Mouse (Mus musculus) cortical plate, adult 2 months (tissue): Measurements from ENCODE around the gene Ngdn. TPM values are rescaled to one million over a fixed set of nuclear protein-coding genes. Genes with fewer than 3 reads are reported as not detected.

Experiments used
- H3K27ac ChIP-seq: fragments of 200-500 bp; 2 replicates; pipeline ENCODE4 v1.5.1; 2012; ENCODE audit warnings: low read length, control low read depth, inconsistent platforms; ENCODE audit not compliant: insufficient read depth
- H3K4me1 ChIP-seq: fragments of 200-500 bp; 2 replicates; pipeline ENCODE4 v1.6.1; 2011; ENCODE audit warnings: low read length; ENCODE audit not compliant: control insufficient read depth, insufficient read depth
- H3K4me3 ChIP-seq: fragments of 200-500 bp; 2 replicates; pipeline ENCODE4 v1.5.1; 2011; ENCODE audit warnings: mild to moderate bottlenecking, low read length, control low read depth; ENCODE audit not compliant: insufficient read depth
- CTCF ChIP-seq: fragments of 200-500 bp; IDR thresholded peaks from 2 replicates; pipeline ENCODE4 v1.5.1; 2011; ENCODE audit warnings: mild to moderate bottlenecking, control low read depth, low read length; ENCODE audit not compliant: insufficient read depth; ENCODE audit errors: extremely low read depth
- POLR2A ChIP-seq: fragments of 200-500 bp; IDR thresholded peaks from 2 replicates; pipeline ENCODE4 v1.6.1; 2011; ENCODE audit warnings: mild to moderate bottlenecking, low read length, control low read depth; ENCODE audit not compliant: insufficient read depth; ENCODE audit errors: extremely low read depth
- polyA plus RNA-seq: library from polyadenylated mRNA; depleted of rRNA; stranded (reverse); fragments of >200 nt; gene quantifications from 2 replicates; pipeline ENCODE4 v1.2.3, GENCODE M21; 2012; rRNA removed

Gene Ngdn
- polyA plus RNA-seq, 1 experiment, result 35.3 TPM

DNA sequence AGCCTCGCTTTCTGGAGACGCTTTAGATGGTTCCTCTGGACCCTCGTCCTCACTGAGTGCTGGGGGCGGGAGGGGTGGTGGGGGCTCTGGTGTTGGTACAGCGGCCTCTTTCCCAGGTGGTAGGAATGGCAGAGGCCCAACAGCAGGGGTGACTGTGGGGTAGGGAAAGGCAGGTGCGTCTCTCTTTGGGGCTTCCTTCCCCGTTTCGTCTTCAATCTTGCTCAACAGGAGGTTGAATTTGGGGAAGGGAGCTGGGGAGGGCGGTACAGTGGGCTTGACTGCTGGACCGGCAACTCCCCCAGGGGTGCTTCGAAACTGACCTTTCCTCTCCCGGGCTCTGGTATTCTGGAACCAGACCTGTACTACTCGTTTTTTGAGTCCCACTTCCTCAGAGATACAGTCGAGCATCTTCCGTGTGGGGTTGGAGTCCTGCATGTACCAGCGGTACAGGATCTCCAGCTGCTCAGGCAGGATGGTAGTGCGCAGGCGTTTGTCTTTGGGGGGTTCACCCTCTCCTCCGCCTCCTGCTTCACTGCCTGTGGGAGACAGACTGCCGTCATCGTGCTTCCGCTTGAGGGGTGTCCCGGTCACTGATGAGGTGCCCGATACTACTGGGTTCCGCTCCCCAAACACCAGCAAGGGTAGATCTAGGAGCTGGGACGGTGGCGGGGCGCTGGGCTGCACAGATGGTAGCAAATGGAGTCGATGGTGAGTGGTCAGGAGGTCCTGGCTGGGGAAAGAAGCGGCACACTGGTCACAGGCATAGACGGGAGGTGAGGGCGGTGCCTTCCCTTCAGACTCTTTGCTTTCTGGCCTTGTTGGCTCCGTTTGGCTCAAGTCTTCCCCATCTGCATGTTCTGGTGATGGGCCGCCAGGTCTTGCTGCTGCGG is 49.5 kb downstream of the Ngdn start:
- Histone ChIP-seq H3K4me1 (peaks cover 3% of the 10 kb centered on the region; the same call in 1 of the 2 replicates), H3K4me3 (no peak overlapping the region), H3K27ac (peak overlapping the region; percentile 4)
- TF ChIP-seq CTCF (no peak), POLR2A (no peak)

DNA sequence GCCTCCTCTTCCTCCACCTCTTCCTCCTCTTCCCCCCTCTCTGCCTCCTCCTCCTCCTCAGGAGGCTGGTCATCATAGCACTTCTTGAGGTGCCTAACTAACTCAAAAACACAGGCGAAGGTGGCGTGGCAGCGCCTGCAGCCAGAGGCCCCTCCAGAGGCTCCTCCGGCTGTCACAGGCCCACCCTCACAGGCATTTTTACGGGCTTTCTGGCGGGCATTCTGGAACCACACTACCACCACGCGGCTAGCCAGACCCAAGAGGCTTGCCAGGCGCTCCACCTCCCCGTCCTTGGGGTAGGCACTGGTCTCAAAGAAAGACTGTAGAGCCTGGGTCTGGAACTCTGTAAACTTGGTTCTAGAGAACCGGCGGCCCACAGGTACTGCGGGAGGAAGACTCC is 50.1 kb downstream of the Ngdn start:
- TF ChIP-seq CTCF (no peak), POLR2A (no peak)
- Histone ChIP-seq H3K4me3 (no peak overlapping the region), H3K4me1 (peaks cover 2% of the 10 kb centered on the region; the same call in 1 of the 2 replicates), H3K27ac (0 out of 2 replicates have a peak overlapping the region, but pooled peaks have one; percentile 4)

DNA sequence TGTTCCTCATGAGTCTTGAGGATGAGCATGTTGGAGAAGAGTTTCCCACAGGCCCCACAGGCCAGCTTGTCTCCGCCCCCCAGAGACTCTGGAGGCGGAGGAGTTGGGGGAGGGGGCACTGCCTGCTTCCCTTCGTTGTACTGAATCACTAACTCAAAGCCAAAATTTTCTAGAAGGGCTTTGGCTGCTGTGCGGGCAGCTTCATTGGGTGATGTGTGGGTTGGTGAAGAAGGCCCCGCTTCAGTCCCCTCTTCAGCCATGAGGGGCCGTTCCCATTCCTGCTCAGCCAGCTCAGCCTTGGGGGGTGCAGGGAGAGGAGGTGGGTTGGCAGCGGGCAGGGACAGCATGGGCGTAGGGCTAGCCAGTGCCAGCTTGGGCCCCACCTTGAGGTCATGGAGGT is 50.8 kb downstream of the Ngdn start:
- no peak overlapping the region for H3K27ac ChIP-seq
- H3K4me3 ChIP-seq, result no peak overlapping the region
- TF ChIP-seq CTCF, result no peak
- TF ChIP-seq POLR2A, result no peak
- H3K4me1 ChIP-seq, result peaks cover 4% of the 10 kb centered on the region

DNA sequence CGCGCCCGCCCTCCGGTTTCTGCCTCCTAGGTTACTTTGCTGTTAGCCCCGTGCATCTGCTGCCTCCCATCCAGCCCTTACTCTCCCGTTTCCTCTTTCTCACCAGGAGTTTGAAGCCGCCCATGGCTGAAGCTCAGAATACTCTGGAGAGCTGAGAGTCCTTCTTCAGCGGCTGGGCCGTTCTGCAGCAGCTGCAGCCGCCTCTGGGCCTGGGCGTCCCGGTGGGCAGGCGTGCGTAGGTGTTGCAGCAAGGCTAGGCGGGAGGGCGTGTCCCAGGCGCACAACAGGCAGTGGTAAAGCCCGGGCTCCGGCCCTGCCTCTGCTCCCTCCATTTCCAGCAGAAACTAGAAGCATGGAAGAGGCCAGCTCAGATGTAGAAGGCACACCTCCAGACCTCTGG is 56.5 kb downstream of the Ngdn start:
- Histone ChIP-seq H3K4me3 (peak overlapping the region; percentile 12; the same call in 1 of the 2 replicates), H3K27ac (0 out of 2 replicates have a peak overlapping the region, but pooled peaks have one; percentile 5), H3K4me1 (peaks cover 12% of the 10 kb centered on the region)
- TF ChIP-seq POLR2A (no peak), CTCF (no peak)

Other genes starting within 250 kb of the Ngdn start
- 51.3 and 54.7 TPM in 2 replicates for gene Slc7a8, start 233.5 kb upstream of the Ngdn start, polyA plus RNA-seq
- not detected in 2 replicates for gene Rnf212b, start 201.3 kb upstream of the Ngdn start, polyA plus RNA-seq
- 9.6 TPM in 2 replicates for gene Homez, start 144.5 kb upstream of the Ngdn start, polyA plus RNA-seq
- gene Ppp1r3e, start 137.9 kb upstream of the Ngdn start, polyA plus RNA-seq, result 15.7 and 16.1 TPM in 2 replicates
- gene Bcl2l2, start 132.1 kb upstream of the Ngdn start, polyA plus RNA-seq, result 109 and 115 TPM in 2 replicates
- gene Gm20521, start 132.0 kb upstream of the Ngdn start, polyA plus RNA-seq, result 0.15 and 0.50 TPM in 2 replicates
- gene Pabpn1, start 123.0 kb upstream of the Ngdn start, polyA plus RNA-seq, result 414 and 456 TPM in 2 replicates
- gene Slc22a17, start 102.3 kb upstream of the Ngdn start, polyA plus RNA-seq, result 776 and 795 TPM in 2 replicates
- gene Efs, start 89.3 kb upstream of the Ngdn start, polyA plus RNA-seq, result 7.5 and 8.2 TPM in 2 replicates
- gene Il25, start 82.8 kb upstream of the Ngdn start, polyA plus RNA-seq, result 0.13 and 0.17 TPM in 2 replicates
- 136 and 169 TPM in 2 replicates for gene Cmtm5, start 79.2 kb upstream of the Ngdn start, polyA plus RNA-seq
- gene Myh6, start 48.5 kb upstream of the Ngdn start, polyA plus RNA-seq, result 0.17 TPM in 1 of 2 replicates, not detected in the other
- gene Gm17428, start 38.5 kb upstream of the Ngdn start, polyA plus RNA-seq, result not detected in 2 replicates
- 29.0 and 34.8 TPM in 2 replicates for gene Myh7, start 20.8 kb upstream of the Ngdn start, polyA plus RNA-seq
- gene Zfhx2, start 76.9 kb downstream of the Ngdn start, polyA plus RNA-seq, result 13.0 and 13.1 TPM in 2 replicates
- gene Thtpa, start 79.3 kb downstream of the Ngdn start, polyA plus RNA-seq, result 13.8 and 14.5 TPM in 2 replicates
- gene Ap1g2, start 91.1 kb downstream of the Ngdn start, polyA plus RNA-seq, result 14.7 and 15.4 TPM in 2 replicates
- gene Jph4, start 101.5 kb downstream of the Ngdn start, polyA plus RNA-seq, result 244 and 247 TPM in 2 replicates
- gene Dhrs2, start 206.6 kb downstream of the Ngdn start, polyA plus RNA-seq, result 0.13 TPM in 1 of 2 replicates, not detected in the other